Mouse (Mus musculus) kidney, adult 10 weeks (tissue): Measurements from ENCODE around the gene Ghitm. TPM values are rescaled to one million over a fixed set of nuclear protein-coding genes. Genes with fewer than 3 reads are reported as not detected.

ENCODE experiments used
- polyA plus RNA-seq: library from polyadenylated mRNA; stranded (reverse); fragments of 350-450 nt; fragmentation: Illumina TruSeq; extraction: RNeasy Lipid Tissue Mini Kit (QIAGEN cat#74804); gene quantifications from one replicate; pipeline ENCODE4 v1.2.3, GENCODE M21; 2014; ENCODE audit warnings: low read depth, low replicate concordance

Gene Ghitm
- polyA plus RNA-seq = 1,081 TPM

GRCm38 (mm10) chr14:37135127-37135593, at the start of gene Ghitm:
Gene Ghitm (minus strand): TSS chr14:37135272.

DNA sequence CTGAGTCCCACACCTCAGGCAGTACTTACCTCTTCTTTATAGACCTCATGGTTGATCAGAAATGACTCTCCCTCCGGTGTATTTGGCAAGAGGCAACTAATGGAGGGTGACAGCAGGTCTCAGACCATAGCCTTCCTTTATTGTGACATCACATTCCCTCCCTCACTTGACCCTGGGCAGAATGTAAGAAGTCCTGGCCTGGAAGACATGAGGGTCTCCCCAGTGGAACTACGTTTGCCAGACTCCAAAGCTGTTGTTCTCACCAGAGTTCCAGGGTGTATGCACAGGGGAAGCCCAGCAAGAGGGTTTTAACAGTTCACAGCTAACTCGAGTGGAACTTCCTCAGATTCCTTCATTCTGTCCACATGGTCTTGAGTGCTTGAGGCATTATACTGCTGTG, 21.1 kb downstream of the Ghitm start, which contains the start of gene 2610528A11Rik:
Gene 2610528A11Rik, minus strand, starts transcription at position 101 of the 400 bp plus-strand sequence.

GRCm38 (mm10) chr14:37097956-37098530, 37.0 kb downstream of the Ghitm start, which contains the start of gene Cdhr1:
Gene Cdhr1 (minus strand): TSS chr14:37098347.

Other genes with a start within 250 kb of the Ghitm start
- gene Ccser2, start 166.5 kb downstream of the Ghitm start, polyA plus RNA-seq = 150 TPM
- gene Rgr, start 86.3 kb downstream of the Ghitm start, polyA plus RNA-seq = not detected
- gene Lrit1, start 80.4 kb downstream of the Ghitm start, polyA plus RNA-seq = 0.36 TPM
- not detected for gene Lrit2, start 67.3 kb downstream of the Ghitm start, polyA plus RNA-seq
- gene Cdhr1, start 36.9 kb downstream of the Ghitm start, polyA plus RNA-seq = not detected
- not detected for gene 2610528A11Rik, start 21.2 kb downstream of the Ghitm start, polyA plus RNA-seq